Mouse (Mus musculus) layer of hippocampus, adult 18-20 months (tissue): Measurements from ENCODE around the gene Cap2. TPM values are rescaled to one million over a fixed set of nuclear protein-coding genes. Genes with fewer than 3 reads are reported as not detected.

Experiments
- DNase-seq, 2 experiments: peaks; one replicate each; pipeline ENCODE4 v3.0.0; 2022; ENCODE audit warnings: low spot score in 2 of 2
- total RNA-seq, 2 experiments: library from RNA; stranded (reverse); gene quantifications; 2 replicates each; pipeline ENCODE4 v1.2.3; 2021

Cap2 gene
- total RNA-seq, 2 experiments from 2014 or later = 222 to 231 TPM

DNA sequence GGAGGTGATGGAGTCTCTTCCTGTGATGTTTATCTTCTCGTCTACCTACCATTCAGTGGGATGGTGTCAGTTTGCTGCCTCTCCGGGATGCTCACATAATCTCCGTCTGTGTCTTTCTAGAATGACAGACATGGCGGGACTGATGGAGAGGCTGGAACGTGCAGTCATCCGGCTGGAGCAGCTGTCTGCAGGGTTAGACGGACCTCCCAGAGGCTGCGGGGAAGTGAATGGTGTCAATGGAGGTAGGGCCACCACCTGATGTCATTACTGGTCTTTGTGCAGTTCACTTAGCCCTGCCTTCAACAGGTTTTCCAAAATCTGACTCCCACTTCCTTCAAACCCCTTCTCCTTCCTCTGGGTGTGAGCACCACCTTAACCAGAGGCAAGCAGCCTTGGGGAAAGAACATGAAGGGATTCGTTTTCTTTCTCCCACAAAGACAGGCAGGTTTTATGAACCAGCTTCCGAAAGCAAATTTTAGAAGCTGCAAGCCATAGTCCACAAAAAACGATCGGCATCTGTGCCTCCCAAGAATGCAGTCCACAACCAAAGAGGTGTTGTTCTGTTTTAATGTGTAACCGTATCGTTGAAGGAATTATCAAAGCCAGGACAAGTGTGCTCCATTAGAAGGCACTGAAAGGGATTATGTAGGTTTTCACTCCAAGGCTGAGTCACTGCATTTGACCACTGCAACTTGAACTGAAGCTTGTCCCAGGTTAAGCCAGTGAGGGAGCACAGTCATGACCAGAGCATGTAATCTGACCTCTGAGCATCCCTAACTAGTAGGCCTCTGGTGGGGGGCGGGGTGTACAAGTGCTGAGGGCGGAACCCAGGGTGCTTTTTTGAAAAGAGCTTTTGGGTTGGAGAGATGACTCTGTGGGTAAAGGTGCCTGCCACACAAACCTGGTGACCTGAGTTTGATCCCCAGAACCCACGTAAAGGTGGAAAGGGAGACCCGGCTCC lies 23.9 kb downstream of the Cap2 start:
- no peak for DNase-seq

DNA sequence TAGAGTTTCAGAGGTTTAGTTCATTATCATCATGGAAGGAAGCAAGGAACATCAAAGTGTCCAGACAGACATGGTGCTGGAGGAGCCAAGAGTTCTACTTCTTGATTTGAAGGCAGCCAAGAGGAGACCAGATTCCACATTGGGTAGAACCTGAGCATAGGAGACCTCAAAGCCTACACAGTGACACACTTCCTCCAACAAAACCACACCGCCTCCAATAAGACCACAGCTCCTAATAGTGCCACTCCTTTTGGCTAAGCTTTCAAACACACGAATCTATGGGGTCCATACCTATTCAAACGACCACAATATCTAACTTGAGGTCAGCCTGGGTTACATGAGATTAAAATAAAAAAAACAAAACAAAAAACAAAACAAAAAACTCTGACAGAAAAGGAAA lies 25.0 kb downstream of the Cap2 start:
- DNase-seq = no peak

DNA sequence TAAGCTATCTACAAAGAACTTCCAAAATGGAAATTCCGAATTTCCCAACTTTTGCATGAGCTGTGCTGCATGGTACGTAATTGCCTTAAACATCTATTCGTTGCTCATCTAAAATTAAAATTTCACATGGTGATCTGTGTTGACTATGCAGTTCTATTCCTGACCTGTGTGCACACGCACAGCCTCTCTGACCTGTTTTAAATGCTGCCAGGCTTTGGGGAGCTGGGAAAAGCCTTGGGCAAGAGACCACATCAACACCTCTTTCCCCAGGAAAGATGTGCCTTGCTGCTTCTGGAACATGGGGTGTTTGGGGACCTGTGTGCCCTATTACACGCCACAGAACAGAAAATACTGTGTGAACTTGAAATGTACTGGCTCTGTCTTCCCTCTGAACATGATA lies 25.7 kb downstream of the Cap2 start:
- DNase-seq = no peak

DNA sequence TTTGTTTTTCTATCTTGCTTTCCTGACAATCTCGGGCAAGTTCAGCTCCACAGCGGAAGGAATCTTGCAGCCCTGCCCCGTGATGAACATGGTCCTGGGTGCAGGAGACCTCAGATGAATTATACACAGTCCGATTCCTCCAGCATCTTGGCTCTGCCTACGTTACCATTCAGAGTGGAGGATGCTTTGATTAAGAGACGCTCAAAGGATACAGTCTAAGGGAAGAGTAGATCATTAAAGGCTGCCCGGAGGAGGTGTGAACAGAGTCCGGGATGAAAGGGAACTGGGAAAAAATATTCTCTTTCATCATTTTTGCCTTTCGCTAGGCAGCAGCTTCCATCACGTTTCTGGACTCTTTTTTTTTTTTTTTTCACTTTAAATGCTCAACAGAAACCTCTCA lies 27.4 kb downstream of the Cap2 start:
- no peak for DNase-seq

DNA sequence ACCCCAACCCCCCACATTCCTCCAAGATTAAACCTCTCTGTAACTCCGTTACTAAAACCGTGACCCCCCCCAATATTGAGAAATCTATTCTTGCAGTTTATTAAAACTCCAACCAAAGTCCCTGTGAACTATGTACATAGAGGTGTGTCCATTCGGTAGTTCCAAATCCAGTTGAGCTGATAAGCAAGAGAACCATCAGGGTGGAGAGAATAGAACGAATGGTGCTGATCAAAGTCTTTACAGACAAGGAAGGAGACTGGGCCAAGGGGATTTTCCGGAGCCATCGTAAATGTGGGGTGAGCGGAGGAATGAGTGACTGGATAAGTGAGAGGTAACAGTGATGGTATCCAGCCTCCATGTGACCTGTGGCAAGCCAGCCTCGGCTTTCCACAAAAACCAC lies 28.9 kb downstream of the Cap2 start:
- no peak for DNase-seq

DNA sequence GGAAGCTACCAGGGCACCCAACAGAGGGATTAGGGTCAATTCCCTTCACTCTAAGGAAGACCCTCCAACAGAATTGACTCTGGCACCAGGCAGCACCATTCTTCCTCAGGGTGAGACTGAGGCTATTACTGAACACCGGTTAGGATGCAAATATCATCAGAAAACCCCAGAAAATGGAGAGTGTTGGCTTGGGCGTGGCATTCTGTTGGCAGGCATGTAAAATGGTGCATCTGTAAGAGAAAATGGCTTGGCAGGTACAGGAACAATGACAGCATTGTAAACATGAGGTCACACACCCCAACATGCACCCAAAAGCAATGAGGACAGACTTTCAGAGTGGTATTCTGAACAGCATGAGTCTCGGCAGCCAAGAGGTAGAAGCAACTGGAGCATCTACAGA lies 30.0 kb downstream of the Cap2 start:
- no peak for DNase-seq

DNA sequence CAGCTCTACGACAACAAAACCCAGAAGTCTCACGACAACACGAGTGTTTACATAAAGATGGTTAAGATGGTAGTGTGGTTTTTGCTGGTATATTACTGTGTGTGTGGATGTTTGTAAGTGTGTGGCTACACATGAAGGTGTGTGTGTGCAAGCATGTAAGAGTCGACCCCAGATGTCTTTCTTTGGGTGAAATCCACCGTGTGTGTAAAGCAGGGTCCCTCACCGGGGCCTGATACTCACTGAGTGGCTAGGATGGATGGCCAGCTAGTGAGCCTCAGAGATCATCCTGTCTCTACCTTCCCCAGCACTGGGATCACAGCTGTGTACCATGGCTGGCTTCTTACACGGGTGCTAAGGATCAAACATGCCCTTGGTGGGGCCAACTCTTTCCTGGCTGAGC lies 30.6 kb downstream of the Cap2 start:
- DNase-seq = no peak

DNA sequence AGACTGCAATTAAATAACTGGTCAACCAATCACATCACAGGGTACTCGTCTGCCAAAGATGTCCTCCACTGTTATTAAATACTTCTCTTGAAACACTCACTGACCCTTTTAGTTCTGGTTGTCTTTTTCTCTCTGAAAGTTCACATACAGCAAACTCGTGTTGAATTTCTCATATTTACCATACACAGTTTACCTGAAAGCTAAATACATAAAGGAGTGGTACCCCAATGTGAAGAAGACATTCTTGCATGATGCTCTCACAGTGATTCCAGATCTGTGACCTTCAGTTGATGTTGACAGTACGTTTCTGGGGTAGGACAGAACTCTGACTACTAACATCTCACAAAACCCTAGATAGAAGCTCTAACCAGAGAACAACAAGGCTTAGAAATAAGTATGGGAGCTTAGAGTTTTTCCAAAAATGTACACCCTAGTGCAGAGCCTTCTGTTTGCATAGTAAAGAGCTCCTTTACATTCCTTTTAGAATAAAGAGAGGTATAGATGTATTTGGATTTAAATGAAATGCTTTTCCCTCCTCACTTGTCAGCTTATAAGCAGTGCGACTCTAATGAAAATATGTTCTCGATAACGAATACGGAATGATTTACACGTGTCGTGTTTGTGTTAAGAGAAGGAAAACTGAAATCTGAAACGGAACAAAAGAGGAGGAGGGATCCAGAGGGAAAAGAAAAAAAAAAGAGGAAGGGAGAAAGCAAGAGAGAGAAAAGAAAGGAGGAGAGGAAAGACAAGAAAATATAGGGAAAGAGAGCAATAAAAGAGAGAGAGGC lies 31.9 kb downstream of the Cap2 start:
- DNase-seq = no peak

DNA sequence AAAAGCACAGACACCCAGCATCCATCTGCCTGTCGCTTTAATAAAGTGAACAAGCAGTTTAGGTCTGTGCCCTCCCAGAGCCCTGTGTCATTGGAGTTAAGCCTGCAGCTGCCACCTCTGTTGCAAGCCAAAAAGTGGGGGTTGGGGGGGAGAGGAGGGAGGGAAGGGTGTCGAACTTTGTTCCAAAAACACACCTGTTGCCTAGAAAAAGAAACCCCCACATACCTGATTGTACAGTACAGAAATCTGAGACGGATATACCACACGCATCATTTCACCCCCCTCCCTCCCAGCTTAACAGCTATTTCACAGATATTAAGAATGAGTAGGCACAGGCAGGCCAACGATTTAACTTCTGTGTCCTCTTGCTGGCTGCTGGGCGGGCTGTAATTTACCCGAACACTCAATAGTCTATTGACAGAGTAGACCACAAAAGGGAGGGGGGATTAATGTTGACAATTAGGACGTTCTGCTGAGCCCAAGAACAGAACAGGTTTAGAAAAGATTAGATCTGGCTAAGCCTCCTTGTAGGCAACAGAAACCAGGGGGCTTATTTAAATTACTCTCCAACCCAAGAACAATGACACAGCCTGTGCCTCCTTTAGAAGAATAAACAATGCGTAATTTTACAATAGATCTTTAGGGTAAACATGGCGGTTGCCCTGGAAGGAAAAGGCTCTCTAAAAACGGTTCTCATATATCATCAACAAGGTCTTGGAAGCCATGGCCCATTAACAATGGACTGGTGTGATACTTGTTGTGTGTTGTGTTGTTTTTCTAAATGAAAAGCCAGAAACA lies 32.7 kb downstream of the Cap2 start:
- no peak for DNase-seq

DNA sequence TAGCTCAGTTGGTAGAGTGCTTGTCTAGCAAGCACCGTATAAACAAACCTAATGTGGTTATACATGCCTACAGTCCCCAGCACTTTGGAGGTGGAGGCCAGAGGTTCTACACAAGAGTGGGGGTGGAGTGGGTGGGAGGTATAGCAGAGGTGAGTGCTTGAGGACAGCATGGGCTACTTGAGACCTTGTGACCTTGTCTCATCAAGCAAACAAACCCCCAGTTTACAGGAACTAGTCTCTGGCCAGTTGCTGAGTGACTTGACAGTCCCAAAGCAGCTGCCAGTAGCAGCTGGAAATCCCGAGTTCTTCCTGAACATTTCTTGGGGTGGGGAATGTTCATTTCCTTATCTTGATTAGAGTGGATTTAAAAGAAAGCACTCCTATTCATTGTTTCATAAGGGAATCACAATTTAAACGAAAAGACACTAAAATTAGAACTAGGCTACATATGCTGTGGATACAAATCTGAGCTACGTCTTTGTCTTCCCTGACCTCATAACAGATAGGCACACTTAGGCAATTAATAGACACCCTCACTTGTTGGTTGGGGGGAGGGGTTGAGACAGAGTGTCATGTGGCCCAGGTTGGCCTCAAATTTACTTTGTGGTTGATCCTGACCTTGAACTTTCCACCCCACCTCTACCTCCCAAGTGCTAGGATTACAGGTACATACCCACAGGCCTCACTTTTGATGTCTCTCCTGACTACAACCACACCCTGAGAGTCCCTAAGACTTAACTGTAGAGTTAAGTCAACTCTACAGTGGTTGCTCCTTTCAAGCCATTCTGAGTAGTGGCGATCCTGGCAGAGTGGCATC lies 33.5 kb downstream of the Cap2 start:
- no peak for DNase-seq

DNA sequence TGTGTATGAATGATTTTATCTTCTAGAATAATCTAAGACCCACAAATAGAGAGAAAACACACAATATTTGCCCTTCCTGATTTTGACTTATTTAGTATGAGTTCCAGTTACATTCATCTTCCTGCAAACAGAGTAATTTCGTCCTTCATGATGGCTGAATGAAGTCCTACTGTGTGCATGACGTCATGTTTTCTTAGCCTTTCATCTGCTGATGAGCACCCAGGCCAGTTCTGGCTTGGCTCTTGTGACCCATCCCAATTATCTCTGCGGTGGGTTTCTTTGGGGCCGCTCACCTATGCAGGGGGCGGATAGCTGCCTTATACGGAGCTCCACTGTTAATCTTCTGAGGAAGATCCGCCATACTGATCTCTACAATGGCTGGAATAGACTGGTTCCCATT lies 37.6 kb downstream of the Cap2 start:
- DNase-seq = no peak

DNA sequence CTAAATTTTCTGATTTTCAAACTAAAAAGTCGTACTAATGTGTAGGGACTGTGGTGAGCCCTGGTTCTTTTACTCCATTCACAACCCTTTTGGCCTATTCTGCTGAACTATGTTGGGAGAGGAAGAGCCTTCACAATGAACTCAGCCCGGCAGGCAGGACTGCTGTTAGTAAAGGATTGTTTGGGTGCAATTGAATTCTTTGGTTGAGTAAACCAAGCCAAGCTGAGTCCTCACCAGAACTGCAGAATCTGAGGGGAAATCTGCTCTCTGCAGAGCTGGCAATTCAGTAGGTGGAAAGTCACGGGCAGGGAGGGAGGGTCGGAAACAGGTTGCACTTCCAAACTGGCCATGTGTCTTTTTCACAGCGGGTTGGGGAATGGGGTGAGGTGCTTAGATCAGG lies 39.3 kb downstream of the Cap2 start:
- DNase-seq = no peak

DNA sequence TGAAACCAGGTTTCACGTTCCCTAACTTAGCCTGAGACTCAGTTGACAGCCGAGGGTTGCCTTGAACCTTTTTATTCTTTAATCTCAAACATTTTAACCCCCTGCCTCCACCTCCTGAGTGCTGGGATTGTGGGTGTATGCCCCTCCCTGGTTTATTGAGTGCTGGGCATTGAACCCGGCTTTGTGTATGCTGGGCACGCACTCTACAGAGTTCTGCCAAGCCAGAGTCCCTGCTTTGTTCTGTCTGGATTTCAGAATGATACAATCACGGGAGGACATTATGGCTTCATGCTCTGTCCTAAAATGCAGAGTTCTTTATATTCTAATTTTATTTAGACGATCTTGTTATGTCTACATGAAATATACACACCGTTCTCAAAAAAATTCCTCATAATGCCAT lies 41.1 kb downstream of the Cap2 start:
- DNase-seq = no peak

DNA sequence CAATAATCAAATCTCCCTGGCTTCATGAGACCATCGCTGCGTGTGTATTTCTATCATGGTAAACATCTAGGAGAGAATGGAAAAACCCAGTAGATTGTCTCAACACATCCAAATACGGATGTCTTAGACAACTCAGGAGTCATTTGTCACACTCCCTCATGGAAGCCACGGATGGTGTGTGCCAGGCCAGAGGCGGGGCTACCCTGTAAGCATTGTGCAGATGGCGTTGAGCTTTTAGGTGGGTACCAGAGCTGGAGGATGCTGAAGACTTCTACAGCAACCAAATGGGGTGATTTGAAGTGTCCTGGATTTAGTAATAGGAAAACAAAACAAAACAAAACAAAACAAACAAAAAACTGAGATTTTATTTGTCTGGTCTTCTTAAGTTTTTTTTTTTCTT lies 43.0 kb downstream of the Cap2 start:
- no peak for DNase-seq

DNA sequence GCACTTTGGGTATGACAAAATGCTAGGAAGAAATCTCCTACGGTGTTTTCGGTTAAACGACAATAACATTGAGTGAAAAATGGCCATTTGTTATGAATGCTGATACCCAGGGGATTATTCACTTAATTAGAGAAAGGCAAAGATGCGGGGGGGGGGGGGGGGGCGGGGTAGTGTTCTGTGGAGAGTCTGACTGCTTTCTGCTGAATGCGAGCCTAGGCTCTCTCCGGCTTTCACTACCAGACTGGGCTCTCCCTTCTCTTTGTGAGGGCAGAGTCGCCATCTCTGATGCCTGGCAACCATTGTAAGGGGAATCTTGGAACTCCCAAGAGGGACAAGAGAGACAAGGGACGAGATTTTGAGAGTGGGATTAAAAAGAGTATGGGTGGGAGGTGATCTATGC lies 43.4 kb downstream of the Cap2 start:
- DNase-seq = no peak

DNA sequence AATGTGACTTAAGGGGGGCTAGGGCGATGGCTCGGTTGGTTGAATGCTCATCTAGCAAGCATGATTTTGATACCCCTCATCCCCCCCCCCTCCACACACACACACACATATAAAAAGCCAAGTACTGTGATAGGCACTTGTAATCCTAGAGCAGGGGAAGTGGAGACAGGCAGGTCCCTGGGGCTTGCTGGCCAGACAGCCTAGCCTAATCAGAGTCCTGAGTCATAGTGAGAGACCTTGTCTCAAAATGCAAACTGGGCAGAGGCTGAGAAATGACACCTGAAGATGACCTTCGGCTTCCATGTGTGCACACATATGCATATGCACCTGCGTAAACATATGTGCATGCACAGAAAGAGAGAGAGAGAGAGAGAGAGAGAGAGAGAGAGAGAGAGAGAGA lies 45.2 kb downstream of the Cap2 start:
- DNase-seq = no peak

DNA sequence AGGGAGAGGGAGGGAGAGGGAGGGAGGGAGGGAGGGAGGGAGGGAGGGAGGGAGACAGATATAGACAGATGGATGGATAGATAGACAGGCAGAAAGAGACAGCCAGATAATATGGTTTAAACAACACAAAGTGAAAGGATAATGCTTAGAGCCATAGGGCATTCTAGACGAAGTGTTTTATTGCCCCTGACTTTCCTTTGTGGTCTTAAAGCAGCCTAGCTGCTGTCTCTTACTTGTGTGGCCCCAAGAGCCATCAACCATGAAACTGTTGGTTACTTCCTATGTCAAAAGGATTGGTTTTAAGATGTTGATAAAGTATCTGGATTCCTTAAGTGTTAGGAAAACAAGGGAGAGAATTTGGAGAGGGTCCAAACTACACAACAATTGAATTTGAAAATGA lies 45.6 kb downstream of the Cap2 start:
- no peak for DNase-seq

DNA sequence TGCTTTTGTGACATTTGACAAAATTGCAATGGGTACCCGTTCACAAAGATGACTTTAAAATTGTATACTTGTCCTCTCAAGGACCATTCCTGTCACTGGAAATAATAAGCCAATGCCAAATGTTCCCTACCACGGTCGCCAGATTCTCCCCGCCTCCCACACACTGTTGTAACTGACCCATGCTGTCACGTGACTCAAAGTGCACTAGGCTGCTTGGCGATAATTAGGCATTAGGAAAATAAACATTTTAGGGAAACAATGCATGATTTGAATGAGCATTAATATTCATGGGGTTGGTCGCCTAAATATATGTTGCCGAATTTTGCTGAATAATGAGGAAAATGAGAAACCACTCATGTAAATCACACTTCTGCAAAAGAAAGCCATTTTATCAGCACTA lies 46.5 kb downstream of the Cap2 start:
- DNase-seq = no peak

DNA sequence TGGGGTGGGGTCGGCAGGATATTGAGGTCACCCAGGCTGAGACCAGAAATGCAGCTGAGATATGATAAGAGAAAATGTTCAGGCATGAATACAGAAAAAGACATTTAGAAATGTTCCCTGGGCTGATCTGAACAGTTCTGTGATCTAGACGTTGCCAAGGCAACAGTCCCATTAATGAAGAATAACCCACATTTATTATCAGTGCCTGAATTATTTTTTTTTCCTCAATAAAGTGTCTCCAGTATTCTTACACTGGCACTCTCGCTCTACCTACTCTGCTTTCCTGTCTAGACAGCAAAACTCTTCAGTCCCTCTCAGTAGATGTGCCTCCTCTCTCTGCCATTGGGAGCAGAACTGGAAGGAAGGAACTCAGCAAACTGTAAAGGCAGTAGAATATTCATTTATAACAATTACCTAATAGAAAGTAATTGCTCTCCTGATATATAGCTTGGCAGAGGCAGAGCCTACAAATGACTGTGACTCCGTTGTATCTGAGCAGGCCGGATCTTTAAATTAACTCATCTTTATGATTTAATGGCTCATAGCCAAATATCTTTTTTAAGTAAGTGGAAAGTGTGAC lies 47.0 kb downstream of the Cap2 start:
- DNase-seq = peak in 1 of 2 experiments; percentile 55

DNA sequence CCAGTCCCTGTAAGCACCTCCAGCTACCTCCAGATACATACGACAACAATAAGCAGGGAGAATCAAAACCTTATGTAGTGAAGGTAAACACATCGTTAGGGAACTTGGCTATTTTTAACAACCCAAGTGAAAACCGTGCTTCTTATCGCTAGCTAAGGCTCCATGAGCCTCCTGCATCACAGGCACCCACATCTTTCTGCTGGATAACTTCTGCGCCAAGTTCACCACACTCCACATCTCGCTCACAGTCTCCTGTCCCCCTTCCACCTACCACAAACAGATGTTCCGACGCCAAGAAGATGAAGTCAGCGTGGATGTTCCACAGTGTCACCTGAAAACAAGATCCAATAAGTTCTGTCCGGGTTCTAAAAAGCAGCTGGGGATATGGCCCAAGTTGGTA lies 49.0 kb downstream of the Cap2 start:
- DNase-seq = no peak
